Mouse (Mus musculus) embryonic fibroblast, embryonic 13.5 days (primary cell): ENCODE measurements around the gene Nt5m. TPM values are rescaled to one million over a fixed set of nuclear protein-coding genes. Genes with fewer than 3 reads are reported as not detected.
"Not testable (repeated sequence)": the region's sequence is repeated elsewhere in the genome, so short reads cannot be mapped to it uniquely, and the experiment has no call there.

ENCODE experiments used
- H3K27ac ChIP-seq: 2 replicates; pipeline ENCODE4 v1.5.1; 2012; ENCODE audit warnings: low read length, control low read depth, inconsistent platforms; ENCODE audit not compliant: insufficient read depth
- H3K4me1 ChIP-seq: 2 replicates; pipeline ENCODE4 v1.6.1; 2011; ENCODE audit warnings: low read length; ENCODE audit not compliant: control insufficient read depth, insufficient read depth
- H3K4me3 ChIP-seq: 2 replicates; pipeline ENCODE4 v1.5.1; 2011; ENCODE audit warnings: mild to moderate bottlenecking, control low read depth, low read length; ENCODE audit not compliant: insufficient read depth
- CTCF ChIP-seq: IDR thresholded peaks from 2 replicates; pipeline ENCODE4 v1.5.1; 2011; ENCODE audit warnings: mild to moderate bottlenecking, control low read depth, low read length, moderate library complexity, borderline replicate concordance; ENCODE audit not compliant: insufficient read depth
- POLR2A ChIP-seq: IDR thresholded peaks from 2 replicates; pipeline ENCODE4 v1.6.1; 2011; ENCODE audit warnings: low read depth, mild to moderate bottlenecking, control low read depth, low read length, moderate library complexity
- polyA plus RNA-seq: library from polyadenylated mRNA; stranded (reverse); fragments of >200 nt; gene quantifications from 2 replicates; pipeline ENCODE4 v1.2.4, GENCODE M21; 2011; ENCODE audit warnings: low read depth; ENCODE audit not compliant: missing spikeins, insufficient read length

The Nt5m gene
- polyA plus RNA-seq, 1 experiment = 15.3 TPM

GRCm38 (mm10) chr11:59809670-59810474, 29.4 kb upstream of the Nt5m start, which contains the start of gene Flcn:
TSS of gene Flcn (minus strand) at chr11:59810016.
- peak within 1 kb of the TSS; percentile 98 for H3K27ac ChIP-seq
- H3K4me3 ChIP-seq = peak within 1 kb of the TSS; percentile 91
- peak; percentile 97 for TF ChIP-seq POLR2A
- TF ChIP-seq CTCF = peak; percentile 26; the same call in 1 of the 2 replicates
- 0 out of 2 replicates have a peak, but pooled peaks cover 10% of the 10 kb centered on the region for H3K4me1 ChIP-seq

GRCm38 (mm10) chr11:59810480-59811158, 28.6 kb upstream of the Nt5m start:
- TF ChIP-seq CTCF (no peak), POLR2A (no peak)
- Histone ChIP-seq H3K4me3 (peak overlapping the region; percentile 91), H3K4me1 (0 out of 2 replicates have a peak, but pooled peaks cover 10% of the 10 kb centered on the region)

GRCm38 (mm10) chr11:59811211-59811610, 28.0 kb upstream of the Nt5m start:
- TF ChIP-seq POLR2A (no peak), CTCF (no peak)
- Histone ChIP-seq H3K27ac (peak overlapping the region; percentile 9; the same call in 1 of the 2 replicates), H3K4me1 (0 out of 2 replicates have a peak, but pooled peaks cover 10% of the 10 kb centered on the region), H3K4me3 (0 out of 2 replicates have a peak overlapping the region, but pooled peaks have one; percentile 2)

More at GRCm38 (mm10) chr11:59810480-59811158, 28.6 kb upstream of the Nt5m start:
- H3K27ac ChIP-seq = peak overlapping the region; percentile 98

- H3K4me1 ChIP-seq = 0 out of 2 replicates have a peak, but pooled peaks cover 10% of the 10 kb centered on the region
- no peak overlapping the region for H3K27ac ChIP-seq
- TF ChIP-seq CTCF (no peak), POLR2A (no peak)
- no peak overlapping the region for H3K4me3 ChIP-seq
Measured at GRCm38 (mm10) chr11:59813276-59813675, 26.0 kb upstream of the Nt5m start.

GRCm38 (mm10) chr11:59814311-59814710, 24.9 kb upstream of the Nt5m start:
- Histone ChIP-seq H3K4me3 (no peak overlapping the region), H3K4me1 (0 out of 2 replicates have a peak, but pooled peaks cover 6% of the 10 kb centered on the region), H3K27ac (no peak overlapping the region)
- no peak for TF ChIP-seq CTCF
- TF ChIP-seq POLR2A = no peak

- Histone ChIP-seq H3K27ac (no peak overlapping the region), H3K4me1 (0 out of 2 replicates have a peak, but pooled peaks cover 6% of the 10 kb centered on the region), H3K4me3 (no peak overlapping the region)
- no peak for TF ChIP-seq CTCF
Measured at GRCm38 (mm10) chr11:59814936-59815335, 24.3 kb upstream of the Nt5m start.

GRCm38 (mm10) chr11:59815482-59816065, 23.7 kb upstream of the Nt5m start:
- H3K4me1 ChIP-seq = 0 out of 2 replicates have a peak, but pooled peaks cover 6% of the 10 kb centered on the region

GRCm38 (mm10) chr11:59817916-59818315, 21.3 kb upstream of the Nt5m start:
- Histone ChIP-seq H3K4me1 (no peaks in the 10 kb centered on the region), H3K27ac (no peak overlapping the region), H3K4me3 (no peak overlapping the region)
- TF ChIP-seq POLR2A (no peak), CTCF (no peak)

More at GRCm38 (mm10) chr11:59815482-59816065, 23.7 kb upstream of the Nt5m start:
- no peak overlapping the region for H3K27ac ChIP-seq
- H3K4me3 ChIP-seq = no peak overlapping the region
- no peak for TF ChIP-seq CTCF
- TF ChIP-seq POLR2A = no peak

- TF ChIP-seq POLR2A = no peak
- no peak for TF ChIP-seq CTCF
- Histone ChIP-seq H3K4me1 (no peaks in the 10 kb centered on the region), H3K4me3 (no peak overlapping the region), H3K27ac (no peak overlapping the region)
Measured at GRCm38 (mm10) chr11:59821625-59822024, 17.6 kb upstream of the Nt5m start.

- peak overlapping the region; percentile 84; the same call in 1 of the 2 replicates for H3K4me3 ChIP-seq
- H3K27ac ChIP-seq, H3K4me1 ChIP-seq: not testable (repeated sequence)
Measured at GRCm38 (mm10) chr11:59837789-59838188, 1.5 kb upstream of the Nt5m start.
